Mouse (Mus musculus): ENCODE data around the gene Cd82. TPM values are rescaled to one million over a fixed set of nuclear protein-coding genes. Genes with fewer than 3 reads are reported as not detected.

Cd82 gene
- 7.0 TPM for polyA plus RNA-seq (2014; fragmentation: Illumina TruSeq; extraction: RNeasy Lipid Tissue Mini Kit (QIAGEN cat#74804))

GRCm38 (mm10) chr2:93462760-93463159, at the start of gene Cd82:
TSS of gene Cd82 (minus strand) at chr2:93463140.

Other genes with a start within 250 kb of the Cd82 start
- 9.0 TPM for gene Tspan18, start 128.6 kb downstream of the Cd82 start, polyA plus RNA-seq (2014; fragmentation: Illumina TruSeq; extraction: RNeasy Lipid Tissue Mini Kit (QIAGEN cat#74804))
- not detected for gene Gm10803, start 97.4 kb upstream of the Cd82 start, polyA plus RNA-seq (2014; fragmentation: Illumina TruSeq; extraction: RNeasy Lipid Tissue Mini Kit (QIAGEN cat#74804))
- gene Alx4, start 179.2 kb upstream of the Cd82 start, polyA plus RNA-seq (2014; fragmentation: Illumina TruSeq; extraction: RNeasy Lipid Tissue Mini Kit (QIAGEN cat#74804)), result 0.14 TPM

All from ovary, adult 10 weeks (tissue).